Mouse (Mus musculus) C2C12 (cell line): Measurements from ENCODE around the gene Itgb5. TPM values are rescaled to one million over a fixed set of nuclear protein-coding genes. Genes with fewer than 3 reads are reported as not detected.

Source experiments
- H3K27me3 ChIP-seq: one replicate; pipeline ENCODE4 v1.6.1; 2011; ENCODE audit not compliant: control insufficient read depth, insufficient read depth, insufficient read length
- H3K36me3 ChIP-seq: one replicate; pipeline ENCODE4 v1.6.1; 2011; ENCODE audit not compliant: control insufficient read depth, insufficient read depth
- H3K4me3 ChIP-seq: one replicate; pipeline ENCODE4 v1.5.1; 2011; ENCODE audit warnings: mild to moderate bottlenecking, control low read depth; ENCODE audit not compliant: poor library complexity, insufficient read depth, severe bottlenecking
- H3K79me2 ChIP-seq: one replicate; pipeline ENCODE4 v1.6.1; 2011; ENCODE audit not compliant: control insufficient read depth, insufficient read depth
- H3K79me3 ChIP-seq: one replicate; pipeline ENCODE4 v1.6.1; 2011; ENCODE audit warnings: low read depth, control low read depth
- H3ac ChIP-seq: one replicate; pipeline ENCODE3; 2011; ENCODE audit warnings: low read depth; ENCODE audit not compliant: control insufficient read depth, insufficient read length
- CEBPB ChIP-seq: IDR thresholded peaks from one replicate; pipeline ENCODE4 v1.6.1; 2011; ENCODE audit warnings: low read depth, mild to moderate bottlenecking, control low read depth, moderate library complexity
- CTCF ChIP-seq: IDR thresholded peaks from one replicate; pipeline ENCODE4 v1.5.1; 2011; ENCODE audit not compliant: control insufficient read depth, insufficient read depth, insufficient read length
- FOSL1 ChIP-seq: IDR thresholded peaks from one replicate; pipeline ENCODE4 v1.8.0; 2011; ENCODE audit warnings: mild to moderate bottlenecking, low read length; ENCODE audit not compliant: poor library complexity, insufficient read depth, severe bottlenecking
- MAX ChIP-seq: IDR thresholded peaks from one replicate; pipeline ENCODE4 v1.6.1; 2011; ENCODE audit warnings: mild to moderate bottlenecking, control low read depth
- MYOD1 ChIP-seq: IDR thresholded peaks from one replicate; pipeline ENCODE4 v1.6.1; 2011; ENCODE audit warnings: low read depth; ENCODE audit not compliant: control insufficient read depth, insufficient read length
- MYOG ChIP-seq: IDR thresholded peaks from one replicate; pipeline ENCODE4 v1.6.1; 2011; ENCODE audit not compliant: control insufficient read depth, insufficient read length; ENCODE audit errors: extremely low read depth
- USF1 ChIP-seq: IDR thresholded peaks from one replicate; pipeline ENCODE4 v1.6.1; 2011; ENCODE audit warnings: low read depth, mild to moderate bottlenecking, control low read depth, moderate library complexity
- polyA plus RNA-seq: library from polyadenylated mRNA; unstranded; fragments of >200 nt; fragmentation: generic; extraction: Trizol; gene quantifications from one replicate; pipeline ENCODE4 v1.2.1, GENCODE M21; 2012; ENCODE audit warnings: missing spikeins

The Itgb5 gene
- polyA plus RNA-seq, 1 experiment: 46.0 TPM

- Histone ChIP-seq H3K27me3 (no peaks in the 10 kb centered on the region), H3K79me3 (no peaks in the 10 kb centered on the region), H3K36me3 (no peaks in the 10 kb centered on the region), H3K79me2 (no peaks in the 10 kb centered on the region), H3K4me3 (no peak overlapping the region), H3ac (no peak overlapping the region)
- no peak for TF ChIP-seq CEBPB
- TF ChIP-seq MYOD1: no peak
- no peak for TF ChIP-seq MAX
- TF ChIP-seq USF1: no peak
- no peak for TF ChIP-seq CTCF
- TF ChIP-seq FOSL1: no peak
- no peak for TF ChIP-seq MYOG
Observed at GRCm38 (mm10) chr16:33810002-33810401, 19.5 kb upstream of the Itgb5 start.

- H3ac ChIP-seq: no peak overlapping the region
- no peaks in the 10 kb centered on the region for H3K79me2 ChIP-seq
- TF ChIP-seq MYOG (no peak), CEBPB (no peak), MYOD1 (no peak), USF1 (no peak), FOSL1 (no peak), MAX (no peak)
- H3K27me3 ChIP-seq: peaks cover 5% of the 10 kb centered on the region
- H3K79me3 ChIP-seq: no peaks in the 10 kb centered on the region
- no peak overlapping the region for H3K4me3 ChIP-seq
- no peaks in the 10 kb centered on the region for H3K36me3 ChIP-seq
Observed at GRCm38 (mm10) chr16:33818413-33819165, 10.9 kb upstream of the Itgb5 start.

- Histone ChIP-seq H3ac (no peak overlapping the region), H3K79me3 (no peaks in the 10 kb centered on the region), H3K27me3 (peaks cover 5% of the 10 kb centered on the region), H3K36me3 (no peaks in the 10 kb centered on the region), H3K4me3 (no peak overlapping the region), H3K79me2 (no peaks in the 10 kb centered on the region)
- peak; percentile 49 for TF ChIP-seq CTCF
- TF ChIP-seq CEBPB: no peak
Observed at GRCm38 (mm10) chr16:33820269-33821178, 8.9 kb upstream of the Itgb5 start.

GRCm38 (mm10) chr16:33824603-33825002 is 4.9 kb upstream of the Itgb5 start:
- Histone ChIP-seq H3K79me2 (no peaks in the 10 kb centered on the region), H3K27me3 (no peaks in the 10 kb centered on the region), H3K79me3 (no peaks in the 10 kb centered on the region)

GRCm38 (mm10) chr16:33828496-33828895 is 969 bp upstream of the Itgb5 start:
- Histone ChIP-seq H3K36me3 (no peaks in the 10 kb centered on the region), H3ac (no peak overlapping the region), H3K27me3 (no peaks in the 10 kb centered on the region), H3K4me3 (no peak overlapping the region), H3K79me3 (peaks cover 21% of the 10 kb centered on the region), H3K79me2 (peaks cover 36% of the 10 kb centered on the region)
- no peak for TF ChIP-seq CTCF
- TF ChIP-seq FOSL1: no peak
- no peak for TF ChIP-seq CEBPB
- no peak for TF ChIP-seq MYOD1
- TF ChIP-seq USF1: no peak
- no peak for TF ChIP-seq MYOG
- no peak for TF ChIP-seq MAX

More at GRCm38 (mm10) chr16:33824603-33825002, 4.9 kb upstream of the Itgb5 start:
- H3K4me3 ChIP-seq: no peak overlapping the region
- no peaks in the 10 kb centered on the region for H3K36me3 ChIP-seq
- H3ac ChIP-seq: no peak overlapping the region
- TF ChIP-seq FOSL1 (no peak), CEBPB (no peak), MYOD1 (no peak), USF1 (peak; percentile 28), MAX (no peak), MYOG (no peak), CTCF (no peak)

- peak overlapping the region; percentile 68 for H3ac ChIP-seq
- H3K4me3 ChIP-seq: peak overlapping the region; percentile 63
- H3K36me3 ChIP-seq: no peaks in the 10 kb centered on the region
- peaks cover 51% of the 10 kb centered on the region for H3K79me2 ChIP-seq
- no peaks in the 10 kb centered on the region for H3K27me3 ChIP-seq
- peaks cover 30% of the 10 kb centered on the region for H3K79me3 ChIP-seq
- TF ChIP-seq MYOG: no peak
- no peak for TF ChIP-seq USF1
- no peak for TF ChIP-seq MAX
- TF ChIP-seq CEBPB: no peak
- TF ChIP-seq FOSL1: no peak
- TF ChIP-seq CTCF: no peak
- no peak for TF ChIP-seq MYOD1
Observed at GRCm38 (mm10) chr16:33829842-33830511, 512 bp downstream of the Itgb5 start.
